Mouse (Mus musculus) ES-E14 (cell line): ENCODE measurements around the gene Gpx4. TPM values are rescaled to one million over a fixed set of nuclear protein-coding genes. Genes with fewer than 3 reads are reported as not detected.
A peak's percentile ranks its signal among the peaks of the same experiment; 100 is the strongest.

Experiments used
- DNase-seq: peaks from one replicate; pipeline ENCODE4 v3.0.0-alpha.2; 2013; ENCODE audit warnings: low read depth, low spot score
- H3K27ac ChIP-seq: 2 replicates; pipeline ENCODE4 v1.5.1; 2012; ENCODE audit warnings: low read depth, mild to moderate bottlenecking, low read length, moderate library complexity, mixed read lengths; ENCODE audit not compliant: poor library complexity, insufficient read depth, severe bottlenecking
- H3K36me3 ChIP-seq: 2 replicates; pipeline ENCODE4 v1.6.1; 2012; ENCODE audit warnings: mild to moderate bottlenecking, low read length, moderate library complexity, mixed read lengths; ENCODE audit not compliant: control insufficient read depth, poor library complexity, insufficient read depth, severe bottlenecking
- H3K4me1 ChIP-seq, 2 experiments: fragments of 150-350 bp in 1 of 2; sonication (generic) in 1 of 2; 2 replicates each; pipeline ENCODE4 v1.6.1; 2012; ENCODE audit warnings: low read length in 2 of 2, mild to moderate bottlenecking in 1 of 2, mixed read lengths in 1 of 2; ENCODE audit not compliant: control insufficient read depth in 2 of 2, insufficient read depth in 2 of 2, poor library complexity in 1 of 2
- H3K4me3 ChIP-seq, 2 experiments: fragments of 150-350 bp in 1 of 2; sonication (generic) in 1 of 2; 2 replicates each; pipeline ENCODE4 v1.5.1; 2012; ENCODE audit warnings: low read length in 2 of 2, low read depth in 1 of 2, mild to moderate bottlenecking in 1 of 2, mixed read lengths in 1 of 2; ENCODE audit not compliant: insufficient read depth in 1 of 2, poor library complexity in 1 of 2, severe bottlenecking in 1 of 2
- H3K9ac ChIP-seq: 2 replicates; pipeline ENCODE4 v1.6.1; 2012; ENCODE audit warnings: low read depth, mild to moderate bottlenecking, low read length, mixed read lengths; ENCODE audit not compliant: poor library complexity, insufficient read depth, severe bottlenecking
- H3K9me3 ChIP-seq: fragments of 150-350 bp; sonication (generic); 2 replicates; pipeline ENCODE4 v1.6.1; 2012; ENCODE audit warnings: low read depth, mild to moderate bottlenecking, low read length; ENCODE audit not compliant: control insufficient read depth, insufficient read depth
- CHD2 ChIP-seq: IDR thresholded peaks from 2 replicates; pipeline ENCODE4 v1.6.1; 2014; ENCODE audit warnings: mild to moderate bottlenecking, low read depth, low read length, inconsistent platforms
- HCFC1 ChIP-seq: IDR thresholded peaks from 2 replicates; pipeline ENCODE4 v1.6.1; 2012; ENCODE audit warnings: low read length, inconsistent platforms, borderline replicate concordance; ENCODE audit not compliant: insufficient read depth
- MAFK ChIP-seq: IDR thresholded peaks from 2 replicates; pipeline ENCODE4 v1.6.1; 2014; ENCODE audit warnings: mild to moderate bottlenecking, low read depth, low read length, inconsistent platforms; ENCODE audit not compliant: insufficient read depth
- ZC3H11A ChIP-seq: IDR thresholded peaks from 2 replicates; pipeline ENCODE4 v1.6.1; 2012; ENCODE audit warnings: low read depth, mild to moderate bottlenecking, inconsistent platforms, low read length, borderline replicate concordance
- ZNF384 ChIP-seq: IDR thresholded peaks from 2 replicates; pipeline ENCODE4 v1.6.1; 2012; ENCODE audit warnings: low read depth, low read length, inconsistent platforms
- in situ Hi-C, 2 experiments: fragments of 600-800 bp; cut with MboI; formaldehyde crosslinking; loops; one replicate each; pipeline ENCODE4 v1.15.1; 2025; ENCODE audit warnings: low sequenced_read_pairs in 2 of 2, inconsistent platforms in 1 of 2; ENCODE audit not compliant: unreplicated experiment in 2 of 2
- total RNA-seq: library from RNA; depleted of rRNA; stranded (reverse); fragments of 300-350 nt; gene quantifications from 2 replicates; pipeline ENCODE4 v1.2.3, GENCODE M21; 2012

The Gpx4 gene
- total RNA-seq, 1 experiment, result 1,456 TPM

DNA sequence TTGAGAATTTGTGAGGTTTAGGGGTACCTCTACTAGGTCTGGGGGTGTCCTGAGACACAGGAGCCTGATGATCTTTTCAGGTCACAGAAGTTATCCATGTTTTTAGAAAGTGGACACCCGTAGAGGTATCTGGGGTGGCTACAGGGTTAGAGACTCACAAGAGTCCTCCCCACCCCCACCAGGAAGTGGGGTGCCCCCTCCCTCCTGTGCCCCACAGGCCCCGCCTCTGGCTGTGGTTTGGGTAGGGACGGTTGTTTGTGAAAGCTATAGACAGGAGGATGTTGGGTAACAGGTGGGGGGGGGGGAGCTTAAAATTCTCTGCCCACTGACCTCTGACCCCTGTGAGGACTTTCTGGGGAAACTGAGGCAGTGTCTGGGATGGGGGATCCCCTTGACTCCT, 29.6 kb upstream of the Gpx4 start:
- H3K4me1 ChIP-seq, result peaks cover 5 to 40% of the 10 kb centered on the region in 2 experiments
- H3K27ac ChIP-seq, result no peak overlapping the region
- in situ Hi-C loops, result no loop called here
- no peak overlapping the region for H3K9ac ChIP-seq
- no peak overlapping the region for H3K4me3 ChIP-seq
- DNase-seq, result no peak
- TF ChIP-seq MAFK, result no peak
- no peak for TF ChIP-seq HCFC1
- TF ChIP-seq ZNF384, result no peak
- TF ChIP-seq ZC3H11A, result no peak
- TF ChIP-seq CHD2, result no peak
- no peaks in the 10 kb centered on the region for H3K9me3 ChIP-seq
- peaks cover 3% of the 10 kb centered on the region; the same call in 1 of the 2 replicates for H3K36me3 ChIP-seq

DNA sequence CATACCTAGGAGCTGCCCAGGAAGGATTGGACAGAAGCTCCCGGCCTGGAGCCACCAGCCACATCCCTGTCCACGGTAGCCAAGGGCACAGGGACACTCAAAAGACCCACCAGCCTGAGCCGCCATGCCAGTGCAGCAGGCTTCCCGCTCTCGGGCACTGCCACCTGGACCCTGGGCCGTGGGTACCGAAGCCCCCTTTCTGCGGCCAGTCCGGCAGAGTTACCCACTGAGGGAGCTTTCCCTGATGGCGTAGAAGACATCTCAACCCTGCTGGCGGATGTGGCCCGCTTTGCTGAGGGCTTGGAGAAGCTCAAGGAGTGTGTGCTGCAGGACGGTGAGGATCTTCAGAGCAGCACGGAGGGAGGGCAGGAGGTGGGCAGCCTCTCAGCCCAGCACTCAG, 29.2 kb upstream of the Gpx4 start:
- Histone ChIP-seq H3K4me3 (peak overlapping the region in 1 of 2 experiments; percentile 27; a peak in 1 of 4 replicates), H3K9me3 (no peaks in the 10 kb centered on the region), H3K9ac (no peak overlapping the region), H3K27ac (no peak overlapping the region), H3K36me3 (peaks cover 3% of the 10 kb centered on the region; the same call in 1 of the 2 replicates), H3K4me1 (peaks cover 4 to 40% of the 10 kb centered on the region in 2 experiments)
- TF ChIP-seq ZC3H11A, result no peak
- no peak for TF ChIP-seq ZNF384
- TF ChIP-seq CHD2, result no peak
- TF ChIP-seq MAFK, result no peak
- TF ChIP-seq HCFC1, result no peak
- in situ Hi-C loops, result no loop called here
- no peak for DNase-seq

DNA sequence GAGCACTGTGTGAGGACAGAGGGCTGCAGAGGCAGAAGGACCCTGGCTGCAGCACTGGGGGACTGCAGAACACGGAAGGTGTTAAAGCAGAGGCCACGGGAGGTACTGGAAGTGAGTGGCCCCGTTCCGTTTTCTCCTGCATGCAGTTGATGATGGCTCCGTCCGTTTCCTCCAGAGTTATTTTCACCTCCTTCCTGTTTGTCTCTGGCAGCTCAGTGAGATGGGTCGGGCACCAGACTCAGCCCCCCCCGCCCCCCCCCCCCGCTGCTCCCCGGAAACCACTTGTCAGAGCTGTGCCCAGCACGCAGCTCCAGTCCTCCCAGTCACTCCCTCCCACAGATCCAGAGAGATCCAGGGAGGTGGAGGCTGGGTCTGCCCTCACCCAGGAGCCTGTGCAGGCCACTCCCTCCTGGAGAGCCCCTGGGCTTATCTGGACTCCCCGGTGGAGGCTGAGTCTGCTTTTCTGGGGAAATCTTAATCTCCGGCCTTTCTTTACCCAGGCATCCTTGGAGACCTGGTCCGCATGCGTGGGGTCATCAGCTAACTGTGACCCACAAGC, 28.1 kb upstream of the Gpx4 start:
- in situ Hi-C loops, result no loop called here

DNA sequence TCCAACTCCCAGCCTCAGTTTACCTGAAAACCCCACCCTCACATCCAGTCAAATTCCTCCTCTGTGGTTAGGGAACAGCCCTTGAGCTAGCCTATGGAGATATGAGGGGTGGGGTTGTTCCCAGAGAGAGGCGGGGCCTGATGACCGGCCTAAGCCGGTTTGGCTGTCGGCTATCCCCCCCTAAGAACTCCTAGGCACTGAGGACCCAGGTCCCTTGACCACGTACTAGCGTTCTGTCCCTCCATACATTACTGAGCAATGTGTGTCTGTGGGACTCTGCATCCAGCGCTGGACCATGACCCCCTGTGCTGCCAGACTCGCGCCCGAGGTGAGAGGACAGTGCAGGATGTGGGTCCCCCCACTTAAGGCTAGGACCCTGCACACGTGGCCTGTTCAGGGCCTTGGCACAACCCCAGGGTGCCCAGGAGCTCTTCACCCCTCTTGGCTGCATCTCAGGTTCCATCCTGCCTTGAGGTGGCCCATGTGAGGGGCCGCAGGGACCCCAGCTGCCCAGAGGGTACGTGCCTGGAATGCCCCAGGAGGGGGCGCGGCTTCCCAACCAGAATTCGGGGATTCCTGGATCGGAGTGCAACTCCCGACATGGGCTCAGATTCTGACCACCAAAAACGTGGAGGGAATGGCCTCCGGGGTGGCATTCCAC, 27.4 kb upstream of the Gpx4 start:
- peak overlapping the region; percentile 2 to 16; a peak in 2 of 4 replicates for H3K4me3 ChIP-seq
- no peak for TF ChIP-seq CHD2
- no peak for TF ChIP-seq ZC3H11A
- no peak for TF ChIP-seq MAFK
- no peak for TF ChIP-seq HCFC1
- no peak for TF ChIP-seq ZNF384
- no peak for DNase-seq
- in situ Hi-C loops, result no loop called here
- peaks cover 0 to 36% of the 10 kb centered on the region in 2 experiments; a peak in 3 of 4 replicates for H3K4me1 ChIP-seq
- peaks cover 3% of the 10 kb centered on the region; the same call in 1 of the 2 replicates for H3K36me3 ChIP-seq
- no peaks in the 10 kb centered on the region for H3K9me3 ChIP-seq
- H3K27ac ChIP-seq, result no peak overlapping the region
- H3K9ac ChIP-seq, result 0 out of 2 replicates have a peak overlapping the region, but pooled peaks have one; percentile 12

More for the DNA sequence above, 28.1 kb upstream of the Gpx4 start:
- DNase-seq, result no peak
- TF ChIP-seq MAFK, result no peak
- no peak for TF ChIP-seq HCFC1
- no peak for TF ChIP-seq CHD2
- TF ChIP-seq ZC3H11A, result no peak
- no peak overlapping the region for H3K9ac ChIP-seq
- H3K36me3 ChIP-seq, result peaks cover 3% of the 10 kb centered on the region; the same call in 1 of the 2 replicates
- H3K27ac ChIP-seq, result no peak overlapping the region
- H3K4me1 ChIP-seq, result peaks cover 0 to 32% of the 10 kb centered on the region in 2 experiments; a peak in 3 of 4 replicates
- no peak overlapping the region for H3K4me3 ChIP-seq
- H3K9me3 ChIP-seq, result no peaks in the 10 kb centered on the region

DNA sequence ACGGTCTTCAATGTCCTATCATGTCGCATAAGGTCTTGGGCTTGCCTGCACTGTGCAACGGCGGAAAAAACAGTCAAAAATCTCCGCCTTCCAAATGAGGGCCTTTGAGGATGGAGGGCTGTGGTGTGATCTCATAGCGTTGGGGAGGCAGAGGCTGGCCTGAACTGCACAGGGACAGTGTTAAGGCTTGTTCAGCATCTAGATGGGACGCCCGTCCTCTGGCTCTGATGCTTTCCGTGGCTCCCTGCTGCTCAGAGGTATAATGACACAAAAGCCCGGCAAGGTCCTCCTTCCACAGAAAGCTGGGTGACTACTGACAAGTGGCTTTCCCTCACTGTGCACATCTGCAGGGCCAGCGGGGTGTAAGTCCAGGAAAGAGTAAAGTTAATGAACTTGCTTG, 26.8 kb upstream of the Gpx4 start:
- Histone ChIP-seq H3K9me3 (no peaks in the 10 kb centered on the region), H3K9ac (no peak overlapping the region), H3K4me1 (peaks cover 0 to 35% of the 10 kb centered on the region in 2 experiments; a peak in 3 of 4 replicates), H3K36me3 (peaks cover 3% of the 10 kb centered on the region; the same call in 1 of the 2 replicates), H3K27ac (no peak overlapping the region), H3K4me3 (peak overlapping the region; percentile 2 to 16; a peak in 2 of 4 replicates)
- no peak for TF ChIP-seq MAFK
- no peak for TF ChIP-seq ZC3H11A
- TF ChIP-seq HCFC1, result no peak
- TF ChIP-seq CHD2, result no peak
- in situ Hi-C loops, result no loop called here
- no peak for DNase-seq
